Comparison of ENCODE assay signal across 26 mouse cellular contexts in the genomic region with DNA sequence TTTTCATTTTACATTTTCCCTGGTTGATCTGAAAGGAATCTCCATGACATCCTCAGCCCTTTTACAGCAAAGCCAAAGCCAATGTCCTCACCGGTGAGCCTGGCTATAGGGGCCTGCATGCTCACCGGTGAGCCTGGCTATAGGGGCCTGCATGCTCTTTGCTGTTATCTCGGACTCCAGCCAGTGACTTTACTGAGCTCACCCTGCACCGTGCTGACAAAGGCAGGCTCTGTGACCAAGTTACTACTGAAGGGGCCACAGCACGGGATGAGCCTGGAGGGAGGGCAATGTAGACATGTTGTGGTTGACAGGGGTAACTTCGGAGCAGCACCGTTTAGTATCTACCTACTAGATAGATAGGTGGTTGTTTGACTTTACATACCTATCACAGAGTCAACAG. TPM values are rescaled to one million over a fixed set of nuclear protein-coding genes. Genes with fewer than 3 reads are reported as not detected.
DNase-seq lines count a peak whose midpoint lies in the region; ATAC-seq lines count a peak whose summit lies in the region.
"Had no signal": no experiment of that assay in that cellular context is flagged by ENCODE, and none has a peak within 500 bp of the region (broad histone marks: within the 10 kb centered on the region; RNA-seq: fewer than 3 reads in every experiment).

No protein-coding gene starts in this region.

- H3K27ac ChIP-seq in heart, embryonic 12.5 days (ENCODE audit: poor library complexity, severe bottlenecking), result no peak overlapping the region
- no peak overlapping the region for H3K27ac ChIP-seq in liver, embryonic 12.5 days
- H3K27ac ChIP-seq in liver, embryonic 15.5 days (replicated peaks), result no peak overlapping the region
- H3K27ac ChIP-seq in intestine, embryonic 15.5 days, result no peak overlapping the region
- H3K27ac ChIP-seq: embryonic facial prominence, embryonic 10.5 days; embryonic facial prominence, embryonic 13.5 days; forebrain, embryonic 12.5 days; forebrain, embryonic 15.5 days; heart, embryonic 13.5 days; hindbrain, embryonic 12.5 days; hindbrain, embryonic 15.5 days had no signal

- no peak overlapping the region for H3K4me3 ChIP-seq in heart, embryonic 12.5 days
- H3K4me3 ChIP-seq in liver, embryonic 12.5 days, result no peak overlapping the region
- no peak overlapping the region for H3K4me3 ChIP-seq in liver, embryonic 15.5 days (replicated peaks)
- no peak overlapping the region for H3K4me3 ChIP-seq in intestine, embryonic 15.5 days (replicated peaks)
- H3K4me3 ChIP-seq: embryonic facial prominence, embryonic 10.5 days; embryonic facial prominence, embryonic 13.5 days; erythroblast, embryonic 14.5 days; forebrain, embryonic 12.5 days; forebrain, embryonic 15.5 days; heart, embryonic 13.5 days; hindbrain, embryonic 12.5 days; hindbrain, embryonic 15.5 days had no signal

- no peaks in the 10 kb centered on the region for H3K4me1 ChIP-seq in heart, embryonic 12.5 days (replicated peaks)
- H3K4me1 ChIP-seq in liver, embryonic 12.5 days, result peaks cover 23% of the 10 kb centered on the region
- H3K4me1 ChIP-seq in liver, embryonic 15.5 days (replicated peaks), result no peaks in the 10 kb centered on the region
- H3K4me1 ChIP-seq in intestine, embryonic 15.5 days (replicated peaks), result no peaks in the 10 kb centered on the region
- H3K4me1 ChIP-seq: embryonic facial prominence, embryonic 10.5 days; embryonic facial prominence, embryonic 13.5 days; forebrain, embryonic 12.5 days; forebrain, embryonic 15.5 days; hindbrain, embryonic 12.5 days; hindbrain, embryonic 15.5 days had no signal

- no peak overlapping the region for H3K9ac ChIP-seq in heart, embryonic 12.5 days
- no peak overlapping the region for H3K9ac ChIP-seq in liver, embryonic 12.5 days
- no peak overlapping the region for H3K9ac ChIP-seq in liver, embryonic 15.5 days
- no peak overlapping the region for H3K9ac ChIP-seq in intestine, embryonic 15.5 days
- H3K9ac ChIP-seq: embryonic facial prominence, embryonic 13.5 days; forebrain, embryonic 12.5 days; forebrain, embryonic 15.5 days; heart, embryonic 13.5 days; hindbrain, embryonic 12.5 days; hindbrain, embryonic 15.5 days had no signal

- H3K4me2 ChIP-seq in heart, embryonic 12.5 days, result no peak overlapping the region
- H3K4me2 ChIP-seq in liver, embryonic 12.5 days, result no peak overlapping the region
- no peak overlapping the region for H3K4me2 ChIP-seq in liver, embryonic 15.5 days
- no peak overlapping the region for H3K4me2 ChIP-seq in intestine, embryonic 15.5 days (replicated peaks)
- H3K4me2 ChIP-seq: embryonic facial prominence, embryonic 13.5 days; forebrain, embryonic 12.5 days; forebrain, embryonic 15.5 days; heart, embryonic 13.5 days; hindbrain, embryonic 12.5 days; hindbrain, embryonic 15.5 days had no signal

- no peaks in the 10 kb centered on the region for H3K27me3 ChIP-seq in heart, embryonic 12.5 days (replicated peaks)
- peaks cover 6% of the 10 kb centered on the region; the same call in 1 of the 2 replicates for H3K27me3 ChIP-seq in liver, embryonic 12.5 days (replicated peaks)
- H3K27me3 ChIP-seq in liver, embryonic 15.5 days, result no peaks in the 10 kb centered on the region
- H3K27me3 ChIP-seq in intestine, embryonic 15.5 days (replicated peaks), result no peaks in the 10 kb centered on the region
- H3K27me3 ChIP-seq: CH12.LX; embryonic facial prominence, embryonic 13.5 days; forebrain, embryonic 12.5 days; forebrain, embryonic 15.5 days; heart, embryonic 13.5 days; hindbrain, embryonic 12.5 days; hindbrain, embryonic 15.5 days; Patski had no signal

- peaks cover 34% of the 10 kb centered on the region for H3K36me3 ChIP-seq in heart, embryonic 12.5 days
- H3K36me3 ChIP-seq in liver, embryonic 12.5 days, result peaks cover 36% of the 10 kb centered on the region
- H3K36me3 ChIP-seq in liver, embryonic 15.5 days (replicated peaks), result peaks cover 32% of the 10 kb centered on the region
- peaks cover 14% of the 10 kb centered on the region for H3K36me3 ChIP-seq in intestine, embryonic 15.5 days

- intact Hi-C loops in heart, postnatal 14 days (cut with DNase I), result no loop called here

- DNase-seq in heart, postnatal 14 days, result no peak
- no peak for DNase-seq in left cerebral cortex, adult 18-20 months (ENCODE audit: low spot score in 2 of 2)
- no peak for DNase-seq in thymus, postnatal 0 days (ENCODE audit: low spot score)
- DNase-seq: adrenal gland, postnatal 10 days; adrenal gland, postnatal 36 days; cerebellum, adult 11 months; cerebellum, adult 2 months; cerebellum, adult 9-11 months; cerebellum, postnatal 25 days; gastrocnemius, postnatal 25 days; heart, adult 18-20 months had no signal

- H3K9me3 ChIP-seq in heart, embryonic 12.5 days (replicated peaks), result peaks cover 3% of the 10 kb centered on the region; the same call in 1 of the 2 replicates
- H3K9me3 ChIP-seq in liver, embryonic 12.5 days (replicated peaks), result no peaks in the 10 kb centered on the region
- H3K9me3 ChIP-seq in liver, embryonic 15.5 days (replicated peaks), result no peaks in the 10 kb centered on the region
- H3K9me3 ChIP-seq in intestine, embryonic 15.5 days, result no peaks in the 10 kb centered on the region
- H3K9me3 ChIP-seq: embryonic facial prominence, embryonic 10.5 days; embryonic facial prominence, embryonic 13.5 days; forebrain, embryonic 12.5 days; forebrain, embryonic 15.5 days; G1E; heart, embryonic 13.5 days; hindbrain, embryonic 12.5 days; hindbrain, embryonic 15.5 days had no signal

- 0 out of 2 replicates have a peak, but pooled peaks have one; percentile 48 for ATAC-seq in heart, embryonic 12.5 days (ENCODE audit: insufficient number of reproducible peaks, low FRiP score)
- ATAC-seq in liver, embryonic 12.5 days, result peak; percentile 82
- ATAC-seq in liver, embryonic 15.5 days (ENCODE audit: insufficient read depth), result 0 out of 2 replicates have a peak, but pooled peaks have one; percentile 31
- no peak for ATAC-seq in intestine, embryonic 15.5 days
- ATAC-seq: forebrain, embryonic 15.5 days; Patski had no signal

- 63% methylated on average over 7 of the region's 7 CpGs for WGBS in heart, embryonic 12.5 days
- WGBS in liver, embryonic 12.5 days (ENCODE audit: insufficient replicate concordance), result 37% methylated on average over 7 of the region's 7 CpGs
- WGBS in liver, embryonic 15.5 days (ENCODE audit: insufficient replicate concordance), result 34% methylated on average over 7 of the region's 7 CpGs
- WGBS in intestine, embryonic 15.5 days, result 71% methylated on average over 7 of the region's 7 CpGs

RNA-seq across cellular contexts. Expression of a gene that starts 15.9 kb away (rescaled TPM):
- 12.2 and 14.2 TPM in 2 replicates for polyA plus RNA-seq in heart, embryonic 12.5 days (2016; fragmentation: Nextera tagmentation; extraction: Ambion mirVana)
- 1 to 10 TPM; 6.3 to 8.2 TPM for total RNA-seq in heart, postnatal 14 days (2021)
- 9.0 and 12.5 TPM in 2 replicates for polyA plus RNA-seq in liver, embryonic 12.5 days (2016; fragmentation: Nextera tagmentation; extraction: Ambion mirVana)
- polyA plus RNA-seq in liver, embryonic 15.5 days (2015; fragmentation: Nextera tagmentation; extraction: Ambion mirVana), result 6.5 and 8.0 TPM in 2 replicates
- 100 to 1,000 TPM in 1 of 2 experiments, 10 to 100 TPM in 1; 57.8 to 102 TPM for total RNA-seq in left cerebral cortex, adult 18-20 months (2021)
- polyA plus RNA-seq in intestine, embryonic 15.5 days (2015; fragmentation: Nextera tagmentation; extraction: Ambion mirVana), result 15.6 and 17.5 TPM in 2 replicates
- 36.4 and 46.3 TPM in 2 replicates for polyA plus RNA-seq in thymus, postnatal 0 days (2015; fragmentation: Nextera tagmentation; extraction: Ambion mirVana)

RNA-seq across cellular contexts. Expression of a gene that starts 32.7 kb away (rescaled TPM):
- polyA plus RNA-seq in heart, embryonic 12.5 days (2016; fragmentation: Nextera tagmentation; extraction: Ambion mirVana), result 15.0 and 17.6 TPM in 2 replicates
- total RNA-seq in heart, postnatal 14 days (2021), result 10 to 100 TPM; 14.2 to 14.9 TPM
- 8.8 and 9.2 TPM in 2 replicates for polyA plus RNA-seq in liver, embryonic 12.5 days (2016; fragmentation: Nextera tagmentation; extraction: Ambion mirVana)
- 4.3 and 5.1 TPM in 2 replicates for polyA plus RNA-seq in liver, embryonic 15.5 days (2015; fragmentation: Nextera tagmentation; extraction: Ambion mirVana)
- 10 to 100 TPM; 25.7 to 29.0 TPM for total RNA-seq in left cerebral cortex, adult 18-20 months (2021)
- 16.6 and 17.8 TPM in 2 replicates for polyA plus RNA-seq in intestine, embryonic 15.5 days (2015; fragmentation: Nextera tagmentation; extraction: Ambion mirVana)
- polyA plus RNA-seq in thymus, postnatal 0 days (2015; fragmentation: Nextera tagmentation; extraction: Ambion mirVana), result 11.5 and 11.6 TPM in 2 replicates
